Mouse (Mus musculus): ENCODE data around the gene Mfap5. TPM values are rescaled to one million over a fixed set of nuclear protein-coding genes. Genes with fewer than 3 reads are reported as not detected.
"Not testable (repeated sequence)": the region's sequence is repeated elsewhere in the genome, so short reads cannot be mapped to it uniquely, and the experiment has no call there.

Mfap5 gene
- total RNA-seq, 2 experiments from 2014 or later = 24.3 to 35.4 TPM

GRCm38 (mm10) chr6:122554102-122554501, 48.5 kb downstream of the Mfap5 start:
- TF ChIP-seq CTCF (IDR thresholded peaks at IDR 0.05) = no peak
- no peak overlapping the region for H3K4me3 ChIP-seq
- no peak for DNase-seq
- intact Hi-C loops (cut with DNase I) = no loop called here
- no peak overlapping the region for H3K27ac ChIP-seq

GRCm38 (mm10) chr6:122555266-122555665, 49.6 kb downstream of the Mfap5 start:
- intact Hi-C loops (cut with DNase I) = no loop called here
- no peak overlapping the region for H3K4me3 ChIP-seq
- H3K27ac ChIP-seq = no peak overlapping the region
- no peak for TF ChIP-seq CTCF (IDR thresholded peaks at IDR 0.05)
- DNase-seq = no peak

- Histone ChIP-seq H3K27ac (no peak overlapping the region), H3K4me3 (no peak overlapping the region)
- TF ChIP-seq CTCF (IDR thresholded peaks at IDR 0.05) = peak; percentile 80
- DNase-seq = peak; percentile 44
- intact Hi-C loops (cut with DNase I) = no loop called here
Measured at GRCm38 (mm10) chr6:122556959-122557561, 51.4 kb downstream of the Mfap5 start.

- H3K4me3 ChIP-seq = no peak overlapping the region
- intact Hi-C loops (cut with DNase I) = loop anchor here (5.0 kb wide), 1 partner anchor 42 kb away; the partner anchor contains the start of gene Apobec1
Measured at GRCm38 (mm10) chr6:122560427-122560826, 54.8 kb downstream of the Mfap5 start.

GRCm38 (mm10) chr6:122561005-122561404, 55.4 kb downstream of the Mfap5 start:
- intact Hi-C loops (cut with DNase I) = loop anchor here (5.0 kb wide), 1 partner anchor 41 kb away; the partner anchor contains the start of gene Apobec1
- Histone ChIP-seq H3K4me3 (no peak overlapping the region), H3K27ac (no peak overlapping the region)
- DNase-seq = no peak
- no peak for TF ChIP-seq CTCF (IDR thresholded peaks at IDR 0.05)

More at GRCm38 (mm10) chr6:122560427-122560826, 54.8 kb downstream of the Mfap5 start:
- no peak overlapping the region for H3K27ac ChIP-seq
- TF ChIP-seq CTCF (IDR thresholded peaks at IDR 0.05) = peak; percentile 85
- DNase-seq = peak; percentile 71

- Histone ChIP-seq H3K27ac (no peak overlapping the region), H3K4me3 (no peak overlapping the region)
- TF ChIP-seq CTCF (IDR thresholded peaks at IDR 0.05) = peak; percentile 92
- intact Hi-C loops (cut with DNase I) = loop anchor here (2.0 to 5.0 kb wide), 2 partner anchors 40 to 160 kb away; partner anchors contain the start of gene Apobec1
- DNase-seq = peak; percentile 36
Measured at GRCm38 (mm10) chr6:122562463-122562862, 56.8 kb downstream of the Mfap5 start.

GRCm38 (mm10) chr6:122565070-122565784, 59.6 kb downstream of the Mfap5 start:
- Histone ChIP-seq H3K4me3 (no peak overlapping the region), H3K27ac (no peak overlapping the region)
- intact Hi-C loops (cut with DNase I) = no loop called here
- DNase-seq = no peak
- no peak for TF ChIP-seq CTCF (IDR thresholded peaks at IDR 0.05)

- DNase-seq = no peak
- intact Hi-C loops (cut with DNase I) = no loop called here
- H3K4me3 ChIP-seq = no peak overlapping the region
- no peak overlapping the region for H3K27ac ChIP-seq
- no peak for TF ChIP-seq CTCF (IDR thresholded peaks at IDR 0.05)
Measured at GRCm38 (mm10) chr6:122569113-122569512, 63.5 kb downstream of the Mfap5 start.

- no peak overlapping the region for H3K27ac ChIP-seq
- TF ChIP-seq CTCF (IDR thresholded peaks at IDR 0.05) = no peak
- intact Hi-C loops (cut with DNase I) = no loop called here
- no peak for DNase-seq
- no peak overlapping the region for H3K4me3 ChIP-seq
Measured at GRCm38 (mm10) chr6:122569762-122570161, 64.1 kb downstream of the Mfap5 start.

- DNase-seq = no peak
- Histone ChIP-seq H3K27ac (no peak overlapping the region), H3K4me3 (no peak overlapping the region)
- intact Hi-C loops (cut with DNase I) = no loop called here
- TF ChIP-seq CTCF (IDR thresholded peaks at IDR 0.05) = no peak
Measured at GRCm38 (mm10) chr6:122570695-122571616, 65.3 kb downstream of the Mfap5 start.

GRCm38 (mm10) chr6:122571617-122571959, 65.9 kb downstream of the Mfap5 start:
- no peak for DNase-seq
- Histone ChIP-seq H3K27ac (no peak overlapping the region), H3K4me3 (no peak overlapping the region)
- no peak for TF ChIP-seq CTCF (IDR thresholded peaks at IDR 0.05)
- intact Hi-C loops (cut with DNase I) = no loop called here

GRCm38 (mm10) chr6:122575037-122575436, 69.4 kb downstream of the Mfap5 start:
- intact Hi-C loops (cut with DNase I); H3K4me3 ChIP-seq; DNase-seq; H3K27ac ChIP-seq: not testable (repeated sequence)

GRCm38 (mm10) chr6:122577030-122577429, 71.4 kb downstream of the Mfap5 start:
- Histone ChIP-seq H3K27ac (no peak overlapping the region), H3K4me3 (no peak overlapping the region)
- no peak for TF ChIP-seq CTCF (IDR thresholded peaks at IDR 0.05)
- DNase-seq = no peak
- intact Hi-C loops (cut with DNase I) = no loop called here

Other genes starting within 250 kb of the Mfap5 start
- not detected for gene Klrg1, start 223.0 kb upstream of the Mfap5 start, total RNA-seq (2021)
- 10 to 100 TPM; 20.0 to 23.0 TPM for gene M6pr, start 197.1 kb upstream of the Mfap5 start, total RNA-seq (2021)
- 10 to 100 TPM; 24.8 to 32.8 TPM for gene Phc1, start 165.3 kb upstream of the Mfap5 start, total RNA-seq (2021)
- gene Rimklb, start 7.1 kb upstream of the Mfap5 start, total RNA-seq (2021) = under 1 TPM in 1 of 2 experiments, not detected in 1; 0.99 TPM
- not detected for gene Aicda, start 48.0 kb downstream of the Mfap5 start, total RNA-seq (2021)
- 1 to 10 TPM; 1.8 to 2.0 TPM for gene Apobec1, start 96.6 kb downstream of the Mfap5 start, total RNA-seq (2021)
- not detected for gene Gdf3, start 104.2 kb downstream of the Mfap5 start, total RNA-seq (2021)
- not detected for gene Dppa3, start 120.6 kb downstream of the Mfap5 start, total RNA-seq (2021)
- not detected for gene Nanog, start 201.6 kb downstream of the Mfap5 start, total RNA-seq (2021)

Measured in gastrocnemius, adult 2 months (tissue).